Mouse (Mus musculus): ENCODE measurements around the gene Ptch2. TPM values are rescaled to one million over a fixed set of nuclear protein-coding genes. Genes with fewer than 3 reads are reported as not detected.

The Ptch2 gene
- total and polyA plus RNA-seq, 2 experiments, result 0.18 to 1.4 TPM

- Histone ChIP-seq H3K4me1 (ENCODE audit: control insufficient read depth, insufficient read depth, low read length) (no peaks in the 10 kb centered on the region), H3K4me3 (ENCODE audit: insufficient read depth, low read depth, low read length) (no peak overlapping the region), H3K27ac (replicated peaks; ENCODE audit: insufficient read depth, low read depth, low read length) (no peak overlapping the region), H3K9ac (ENCODE audit: low read depth, low read length) (no peak overlapping the region), H3K36me3 (ENCODE audit: control insufficient read depth, insufficient read depth, low read length) (peaks cover 10% of the 10 kb centered on the region), H3K79me2 (ENCODE audit: control insufficient read depth, insufficient read depth, low read length) (no peaks in the 10 kb centered on the region), H3K27me3 (ENCODE audit: control insufficient read depth, insufficient read depth, low read length) (no peaks in the 10 kb centered on the region)
- peak; percentile 89 for TF ChIP-seq CTCF (IDR thresholded peaks at IDR 0.05; ENCODE audit: low read depth, low read length)
- no peak for TF ChIP-seq POLR2A (IDR thresholded peaks at IDR 0.05; ENCODE audit: extremely low read depth, insufficient read depth, low read length)
- peak; percentile 67 for DNase-seq (ENCODE audit: extremely low read depth, low read depth, low spot score)
- WGBS, result 42% methylated on average over 15 of the region's 15 CpGs
Observed at GRCm38 (mm10) chr4:117146176-117146575, 50.3 kb downstream of the Ptch2 start.

DNA sequence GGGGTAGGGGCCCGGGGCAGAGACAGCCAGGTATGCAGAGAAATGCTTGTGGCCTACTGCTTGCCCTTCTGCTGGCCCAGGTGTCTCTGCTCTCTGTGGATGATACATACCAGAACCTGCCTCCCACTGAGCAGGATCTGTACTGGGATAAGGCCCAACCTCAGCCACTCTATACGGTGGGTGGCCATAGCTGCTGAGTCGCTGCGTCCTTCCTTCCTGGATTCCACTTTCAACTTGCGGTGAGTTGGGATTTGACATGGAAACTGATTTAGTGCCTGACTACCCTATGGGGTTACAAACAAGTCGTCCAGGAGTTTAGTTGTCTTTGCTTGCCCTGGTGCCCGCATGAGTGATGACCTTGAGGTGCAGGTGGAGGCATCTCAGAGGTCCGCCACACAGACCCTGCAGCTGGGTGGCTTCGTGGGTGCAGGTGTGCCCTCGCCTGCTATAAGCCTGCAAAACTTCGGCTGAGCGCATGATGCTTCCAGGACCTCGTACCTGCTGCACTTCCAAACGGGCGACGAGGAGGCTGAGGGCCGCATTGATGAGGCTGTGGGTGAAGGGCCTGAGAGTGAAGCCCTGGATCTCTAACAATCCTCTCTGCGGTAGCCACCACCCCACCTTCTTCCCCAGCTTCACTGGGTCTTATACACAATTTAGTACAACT lies 52.3 kb downstream of the Ptch2 start:
- TF ChIP-seq CTCF (IDR thresholded peaks at IDR 0.05; ENCODE audit: low read depth, low read length), result no peak
- TF ChIP-seq POLR2A (IDR thresholded peaks at IDR 0.05; ENCODE audit: extremely low read depth, insufficient read depth, low read length), result no peak
- no peak overlapping the region for H3K4me3 ChIP-seq (ENCODE audit: insufficient read depth, low read depth, low read length)
- H3K27ac ChIP-seq (replicated peaks; ENCODE audit: insufficient read depth, low read depth, low read length), result no peak overlapping the region
- H3K27me3 ChIP-seq (ENCODE audit: control insufficient read depth, insufficient read depth, low read length), result no peaks in the 10 kb centered on the region
- no peak for DNase-seq (ENCODE audit: extremely low read depth, low read depth, low spot score)
- peaks cover 27% of the 10 kb centered on the region for H3K36me3 ChIP-seq (ENCODE audit: control insufficient read depth, insufficient read depth, low read length)
- 84% methylated on average over 18 of the region's 18 CpGs for WGBS
- no peak overlapping the region for H3K9ac ChIP-seq (ENCODE audit: low read depth, low read length)
- H3K79me2 ChIP-seq (ENCODE audit: control insufficient read depth, insufficient read depth, low read length), result no peaks in the 10 kb centered on the region
- no peaks in the 10 kb centered on the region for H3K4me1 ChIP-seq (ENCODE audit: control insufficient read depth, insufficient read depth, low read length)

DNA sequence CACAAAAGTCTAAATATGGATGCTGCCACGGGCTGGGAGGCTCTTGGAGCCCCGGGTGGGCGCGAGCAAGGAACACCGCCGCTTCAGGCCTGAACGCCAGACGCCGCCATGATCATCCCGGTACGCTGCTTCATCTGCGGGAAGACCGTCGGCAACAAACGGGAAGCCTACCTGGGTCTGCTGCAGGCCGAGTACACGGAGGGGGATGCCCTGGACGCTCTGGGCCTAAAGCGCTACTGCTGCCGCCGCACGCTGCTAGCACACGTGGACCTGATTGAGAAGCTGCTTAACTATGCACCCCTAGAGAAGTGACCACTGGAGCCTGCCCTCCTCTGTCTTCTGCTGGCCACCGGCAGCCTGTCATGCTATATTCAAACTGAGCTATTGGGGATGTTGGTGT lies 52.9 kb downstream of the Ptch2 start:
- H3K4me3 ChIP-seq (ENCODE audit: insufficient read depth, low read depth, low read length), result no peak overlapping the region
- H3K36me3 ChIP-seq (ENCODE audit: control insufficient read depth, insufficient read depth, low read length), result peaks cover 33% of the 10 kb centered on the region
- H3K79me2 ChIP-seq (ENCODE audit: control insufficient read depth, insufficient read depth, low read length), result no peaks in the 10 kb centered on the region
- DNase-seq (ENCODE audit: extremely low read depth, low read depth, low spot score), result no peak
- no peaks in the 10 kb centered on the region for H3K4me1 ChIP-seq (ENCODE audit: control insufficient read depth, insufficient read depth, low read length)
- 80% methylated on average over 24 of the region's 24 CpGs for WGBS
- H3K27ac ChIP-seq (replicated peaks; ENCODE audit: insufficient read depth, low read depth, low read length), result no peak overlapping the region
- H3K27me3 ChIP-seq (ENCODE audit: control insufficient read depth, insufficient read depth, low read length), result no peaks in the 10 kb centered on the region
- H3K9ac ChIP-seq (ENCODE audit: low read depth, low read length), result no peak overlapping the region
- TF ChIP-seq CTCF (IDR thresholded peaks at IDR 0.05; ENCODE audit: low read depth, low read length) (no peak), POLR2A (IDR thresholded peaks at IDR 0.05; ENCODE audit: extremely low read depth, insufficient read depth, low read length) (no peak)

DNA sequence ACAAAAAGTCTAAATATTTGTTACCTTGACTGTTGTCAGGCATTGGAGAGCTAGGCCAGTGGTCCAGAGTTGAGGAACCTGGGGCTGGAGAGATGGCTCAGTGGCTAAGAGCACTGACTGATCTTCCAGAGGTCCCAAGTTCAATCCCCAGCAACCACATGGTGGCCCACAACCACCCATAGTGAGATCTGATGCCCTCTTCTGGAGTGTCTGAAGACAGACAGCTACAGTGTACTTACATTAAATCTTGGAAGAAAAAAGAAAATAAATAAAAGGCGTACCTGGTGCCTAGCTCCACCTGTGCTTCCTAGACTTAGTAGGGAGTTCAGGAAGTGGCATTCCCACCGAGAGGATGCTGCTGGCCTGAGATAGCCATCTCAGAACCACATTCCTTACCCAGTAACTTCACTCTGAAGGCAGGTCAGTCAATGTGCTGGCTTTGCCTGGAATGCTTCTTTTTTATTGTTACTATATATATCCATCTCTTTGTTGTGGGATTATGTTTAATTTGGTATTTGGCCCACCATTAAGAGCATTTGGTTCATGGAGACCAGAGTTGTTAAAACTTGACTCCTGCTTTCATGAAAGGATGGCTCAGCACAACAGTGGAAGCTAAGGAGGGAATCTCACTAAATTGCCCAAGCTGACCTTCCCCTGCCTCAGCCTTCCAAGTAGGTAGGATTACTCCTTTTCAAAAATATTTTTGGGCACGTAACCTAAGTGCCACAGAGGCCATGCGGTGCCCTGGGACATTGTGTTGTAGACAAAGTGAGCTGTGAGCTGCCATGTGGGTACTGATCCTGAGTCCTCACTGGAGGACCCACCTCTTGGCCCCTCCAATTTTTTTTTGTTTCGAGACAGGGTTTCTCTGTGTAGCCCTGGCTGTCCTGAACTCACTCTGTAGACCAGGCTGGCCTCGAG lies 53.7 kb downstream of the Ptch2 start:
- no peaks in the 10 kb centered on the region; the same call in 1 of the 2 replicates for H3K4me1 ChIP-seq (ENCODE audit: control insufficient read depth, insufficient read depth, low read length)
- DNase-seq (ENCODE audit: extremely low read depth, low read depth, low spot score), result no peak
- H3K9ac ChIP-seq (ENCODE audit: low read depth, low read length), result no peak overlapping the region
- no peaks in the 10 kb centered on the region for H3K27me3 ChIP-seq (ENCODE audit: control insufficient read depth, insufficient read depth, low read length)
- H3K27ac ChIP-seq (replicated peaks; ENCODE audit: insufficient read depth, low read depth, low read length), result no peak overlapping the region
- H3K4me3 ChIP-seq (ENCODE audit: insufficient read depth, low read depth, low read length), result no peak overlapping the region
- no peaks in the 10 kb centered on the region for H3K79me2 ChIP-seq (ENCODE audit: control insufficient read depth, insufficient read depth, low read length)
- 85% methylated on average over 6 of the region's 6 CpGs for WGBS
- peaks cover 39% of the 10 kb centered on the region for H3K36me3 ChIP-seq (ENCODE audit: control insufficient read depth, insufficient read depth, low read length)
- TF ChIP-seq CTCF (IDR thresholded peaks at IDR 0.05; ENCODE audit: low read depth, low read length) (no peak), POLR2A (IDR thresholded peaks at IDR 0.05; ENCODE audit: extremely low read depth, insufficient read depth, low read length) (no peak)

- Histone ChIP-seq H3K27me3 (ENCODE audit: control insufficient read depth, insufficient read depth, low read length) (no peaks in the 10 kb centered on the region), H3K4me1 (ENCODE audit: control insufficient read depth, insufficient read depth, low read length) (peaks cover 5% of the 10 kb centered on the region; the same call in 1 of the 2 replicates), H3K9ac (ENCODE audit: low read depth, low read length) (no peak overlapping the region), H3K27ac (replicated peaks; ENCODE audit: insufficient read depth, low read depth, low read length) (no peak overlapping the region), H3K4me3 (ENCODE audit: insufficient read depth, low read depth, low read length) (no peak overlapping the region), H3K79me2 (ENCODE audit: control insufficient read depth, insufficient read depth, low read length) (peaks cover 3% of the 10 kb centered on the region; the same call in 1 of the 2 replicates), H3K36me3 (ENCODE audit: control insufficient read depth, insufficient read depth, low read length) (peaks cover 39% of the 10 kb centered on the region)
- 95% methylated on average over 6 of the region's 6 CpGs for WGBS
- DNase-seq (ENCODE audit: extremely low read depth, low read depth, low spot score), result no peak
- no peak for TF ChIP-seq POLR2A (IDR thresholded peaks at IDR 0.05; ENCODE audit: extremely low read depth, insufficient read depth, low read length)
- no peak for TF ChIP-seq CTCF (IDR thresholded peaks at IDR 0.05; ENCODE audit: low read depth, low read length)
Observed at GRCm38 (mm10) chr4:117150212-117150733, 54.4 kb downstream of the Ptch2 start.

Data from liver, adult 2 months (tissue).